Mouse (Mus musculus) CH12.LX (cell line): ENCODE measurements at regions not wholly inside any gene's neighbourhood (a gene's known extent, or its start where the extent isn't known, plus 50 kb on each side); places are given as distances from the start of the nearest gene placed in this dataset.

Experiments
- DNase-seq: peaks from one replicate; pipeline ENCODE4 v3.0.0-alpha.2; 2013; ENCODE audit errors: extremely low read depth
- H3K27ac ChIP-seq: 2 replicates; pipeline ENCODE4 v1.5.1; 2012; ENCODE audit warnings: low read depth, mild to moderate bottlenecking, control low read depth, moderate library complexity; ENCODE audit not compliant: insufficient read depth
- H3K27me3 ChIP-seq: replicated peaks from 2 replicates; pipeline ENCODE3; 2012; ENCODE audit warnings: inconsistent platforms
- H3K36me3 ChIP-seq, 2 experiments: replicated peaks in 1 of 2; 2 replicates each; pipeline versions ENCODE3 to v1.6.1; 2012; ENCODE audit warnings: inconsistent platforms in 1 of 2, low read length in 1 of 2, mild to moderate bottlenecking in 1 of 2, mixed read lengths in 1 of 2, moderate library complexity in 1 of 2; ENCODE audit not compliant: control insufficient read depth in 1 of 2, insufficient read depth in 1 of 2
- H3K4me1 ChIP-seq, 2 experiments: 2 replicates each; pipeline ENCODE4 v1.6.1; 2012; ENCODE audit warnings: inconsistent platforms in 1 of 2, moderate library complexity in 1 of 2; ENCODE audit not compliant: insufficient read depth in 2 of 2, control insufficient read depth in 1 of 2
- H3K4me2 ChIP-seq: 2 replicates; pipeline ENCODE4 v1.6.1; 2012; ENCODE audit warnings: low read depth, mild to moderate bottlenecking, control low read depth; ENCODE audit not compliant: poor library complexity, insufficient read depth, severe bottlenecking
- H3K4me3 ChIP-seq, 3 experiments: fragments of 150-350 bp in 1 of 3; sonication (generic) in 1 of 3; replicated peaks in 1 of 3; 2 replicates each; pipeline versions ENCODE3 to v1.5.1; 2011 to 2012; ENCODE audit warnings: low read depth in 2 of 3, low read length in 2 of 3, mild to moderate bottlenecking in 2 of 3, moderate library complexity in 2 of 3, control low read depth in 1 of 3, improper control_type of control experiment in 1 of 3, inconsistent platforms in 1 of 3, mixed read lengths in 1 of 3; ENCODE audit not compliant: poor library complexity in 1 of 3
- H3K79me2 ChIP-seq: replicated peaks from 2 replicates; pipeline ENCODE4 v1.6.1; 2012; ENCODE audit warnings: mild to moderate bottlenecking, moderate library complexity; ENCODE audit not compliant: control insufficient read depth, poor library complexity, insufficient read depth, severe bottlenecking; ENCODE audit errors: extremely low read depth
- H3K9ac ChIP-seq: 2 replicates; pipeline ENCODE4 v1.6.1; 2012; ENCODE audit warnings: low read depth, mild to moderate bottlenecking, control low read depth, moderate library complexity; ENCODE audit not compliant: insufficient read depth
- H3K9me3 ChIP-seq: replicated peaks from 2 replicates; pipeline ENCODE3; 2012; ENCODE audit warnings: low read length, inconsistent platforms, mixed read lengths
- BHLHE40 ChIP-seq: IDR thresholded peaks from 2 replicates; pipeline ENCODE4 v1.6.1; 2011; ENCODE audit warnings: mild to moderate bottlenecking, low read depth, low read length, improper control_type of control experiment
- CHD1 ChIP-seq: IDR thresholded peaks from 2 replicates; pipeline ENCODE4 v1.6.1; 2012; ENCODE audit warnings: low read depth, low read length, improper control_type of control experiment, inconsistent platforms
- ELF1 ChIP-seq: IDR thresholded peaks from 2 replicates; pipeline ENCODE4 v1.6.1; 2014; ENCODE audit warnings: low read depth, mild to moderate bottlenecking, inconsistent platforms, low read length, improper control_type of control experiment
- EP300 ChIP-seq: IDR thresholded peaks from 2 replicates; pipeline ENCODE4 v1.6.1; 2011; ENCODE audit warnings: low read length, improper control_type of control experiment
- GABPA ChIP-seq: IDR thresholded peaks from 2 replicates; pipeline ENCODE4 v1.6.1; 2012; ENCODE audit warnings: low read depth, low read length, improper control_type of control experiment, inconsistent platforms; ENCODE audit not compliant: insufficient replicate concordance
- HCFC1 ChIP-seq: IDR thresholded peaks from 2 replicates; pipeline ENCODE4 v1.6.1; 2012; ENCODE audit warnings: low read depth, mild to moderate bottlenecking, inconsistent platforms, low read length, improper control_type of control experiment
- IRF4 ChIP-seq: IDR thresholded peaks from 2 replicates; pipeline ENCODE4 v1.6.1; 2014; ENCODE audit warnings: low read depth, mild to moderate bottlenecking, inconsistent platforms, low read length, improper control_type of control experiment
- MAX ChIP-seq: IDR thresholded peaks from 2 replicates; pipeline ENCODE4 v1.6.1; 2011; ENCODE audit warnings: low read length, improper control_type of control experiment
- MXI1 ChIP-seq: IDR thresholded peaks from 2 replicates; pipeline ENCODE4 v1.6.1; 2011; ENCODE audit warnings: mild to moderate bottlenecking, low read depth, low read length, improper control_type of control experiment
- POLR2A ChIP-seq: IDR thresholded peaks from 2 replicates; pipeline ENCODE4 v1.6.1; 2011; ENCODE audit warnings: low read depth, mild to moderate bottlenecking, improper control_type of control experiment, low read length
- RCOR1 ChIP-seq: conservative IDR thresholded peaks from 2 replicates; pipeline ENCODE4 v1.6.1; 2012; ENCODE audit warnings: low read depth, mild to moderate bottlenecking, inconsistent platforms, low read length, improper control_type of control experiment
- SIN3A ChIP-seq: IDR thresholded peaks from 2 replicates; pipeline ENCODE4 v1.6.1; 2012; ENCODE audit warnings: low read length, improper control_type of control experiment, inconsistent platforms
- TCF12 ChIP-seq: IDR thresholded peaks from 2 replicates; pipeline ENCODE4 v1.6.1; 2014; ENCODE audit warnings: low read depth, mild to moderate bottlenecking, inconsistent platforms, low read length, improper control_type of control experiment
- UBTF ChIP-seq: IDR thresholded peaks from 2 replicates; pipeline ENCODE4 v1.6.1; 2012; ENCODE audit warnings: low read depth, mild to moderate bottlenecking, inconsistent platforms, low read length, improper control_type of control experiment, moderate library complexity
- USF1 ChIP-seq: IDR thresholded peaks from 2 replicates; pipeline ENCODE4 v1.6.1; 2014; ENCODE audit warnings: low read depth, mild to moderate bottlenecking, inconsistent platforms, low read length, improper control_type of control experiment
- USF2 ChIP-seq: conservative IDR thresholded peaks from 2 replicates; pipeline ENCODE4 v1.6.1; 2011; ENCODE audit warnings: low read depth, low read length, improper control_type of control experiment
- ZC3H11A ChIP-seq: IDR thresholded peaks from 2 replicates; pipeline ENCODE4 v1.6.1; 2012; ENCODE audit warnings: low read depth, mild to moderate bottlenecking, inconsistent platforms, low read length, improper control_type of control experiment
- ZMIZ1 ChIP-seq: IDR thresholded peaks from 2 replicates; pipeline ENCODE4 v1.6.1; 2012; ENCODE audit warnings: low read depth, mild to moderate bottlenecking, inconsistent platforms, low read length, improper control_type of control experiment
- dilution Hi-C: fragments of 300-500 bp; cut with MboI; formaldehyde crosslinking; loops from 2 replicates; pipeline ENCODE4 v1.14.3; 2020; ENCODE audit warnings: low sequenced_read_pairs; ENCODE audit not compliant: extremely low pct_unique_long_range_greater_than_20kb, extremely low pct_ligation_motif_present
- in situ Hi-C: fragments of 300-500 bp; cut with MboI; formaldehyde crosslinking; loops from 3 replicates; pipeline ENCODE4 v1.14.3; 2019; ENCODE audit warnings: low sequenced_read_pairs, low pct_ligation_motif_present, low pct_unique_long_range_greater_than_20kb, mixed read lengths

DNA sequence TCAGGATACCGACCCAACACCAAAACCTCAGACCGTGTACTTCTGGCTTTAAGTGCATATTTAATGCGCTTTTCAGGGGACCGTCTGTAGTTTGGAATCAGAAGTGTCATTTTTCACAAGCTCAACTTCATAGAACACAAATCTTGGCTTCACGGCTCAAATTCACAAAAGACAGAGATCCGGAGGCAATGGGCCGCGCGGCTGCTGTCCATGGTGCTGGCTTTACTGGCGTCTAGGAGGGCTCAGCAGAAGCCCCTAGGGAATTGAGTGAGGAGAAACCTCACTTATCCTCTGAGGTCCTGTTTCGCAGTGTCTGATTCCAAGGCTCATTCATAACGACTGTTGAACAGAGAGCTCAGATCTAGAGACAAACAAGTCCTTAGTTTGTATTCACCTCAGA is 196.5 kb upstream of the Ajap1 start:
- in situ Hi-C loops (no loop called here), dilution Hi-C loops (no loop called here)
- Histone ChIP-seq H3K4me1 (no peaks in the 10 kb centered on the region), H3K27ac (no peak overlapping the region), H3K9ac (no peak overlapping the region), H3K9me3 (peaks cover 91% of the 10 kb centered on the region), H3K36me3 (no peaks in the 10 kb centered on the region), H3K27me3 (no peaks in the 10 kb centered on the region), H3K79me2 (no peaks in the 10 kb centered on the region), H3K4me3 (no peak overlapping the region), H3K4me2 (no peak overlapping the region)
- TF ChIP-seq TCF12, result no peak
- no peak for TF ChIP-seq ZMIZ1
- TF ChIP-seq GABPA, result no peak
- TF ChIP-seq UBTF, result no peak
- TF ChIP-seq IRF4, result no peak
- DNase-seq, result no peak

DNA sequence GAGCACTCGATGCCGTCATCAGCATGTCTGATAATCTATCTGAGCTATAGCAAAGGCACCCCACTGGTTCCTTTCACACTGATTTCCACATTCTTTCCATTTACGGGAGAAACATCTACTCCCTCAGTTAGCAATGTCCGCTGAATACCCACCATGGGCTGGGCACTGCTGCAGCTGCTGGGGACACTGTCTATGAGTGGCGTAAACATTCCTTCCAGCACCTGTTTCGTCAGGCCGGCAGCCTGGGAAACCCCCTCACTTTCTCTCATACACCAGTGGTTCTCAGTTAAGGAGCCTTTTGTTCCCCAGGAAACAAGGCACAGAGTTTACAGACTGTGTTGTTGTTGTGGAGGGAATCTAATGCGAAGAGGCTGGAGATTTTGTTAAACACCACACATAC is 205.8 kb upstream of the Ajap1 start:
- dilution Hi-C loops, result no loop called here

DNA sequence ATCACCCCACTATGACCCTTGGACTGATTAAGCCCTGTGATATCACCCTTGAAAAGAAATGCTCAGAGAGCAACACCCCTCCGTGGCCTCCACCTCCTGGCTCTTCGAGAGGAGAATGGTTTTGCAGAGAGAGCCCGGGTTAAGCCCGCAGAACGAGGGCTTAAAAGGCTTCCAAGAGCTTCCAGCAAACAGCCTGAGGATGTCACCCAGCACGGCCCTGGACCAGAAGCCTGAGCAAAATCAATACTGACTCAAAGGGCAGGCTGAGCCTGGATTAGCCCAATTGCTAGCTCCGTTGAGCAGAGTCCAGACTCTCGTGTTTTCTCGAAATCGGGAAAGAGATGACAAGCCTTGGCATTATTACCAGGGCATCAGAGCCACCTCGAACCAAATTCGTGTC is 211.3 kb upstream of the Ajap1 start:
- Histone ChIP-seq H3K27me3 (no peaks in the 10 kb centered on the region), H3K79me2 (no peaks in the 10 kb centered on the region), H3K9me3 (peaks cover 92% of the 10 kb centered on the region), H3K36me3 (no peaks in the 10 kb centered on the region), H3K4me3 (no peak overlapping the region), H3K9ac (no peak overlapping the region), H3K4me2 (no peak overlapping the region), H3K4me1 (no peaks in the 10 kb centered on the region), H3K27ac (no peak overlapping the region)
- dilution Hi-C loops, result no loop called here
- no peak for DNase-seq
- TF ChIP-seq CHD1 (no peak), EP300 (no peak), BHLHE40 (no peak), IRF4 (no peak), GABPA (no peak), HCFC1 (no peak), RCOR1 (no peak), MAX (no peak), USF1 (no peak), ELF1 (no peak), MXI1 (no peak), SIN3A (no peak)
- TF ChIP-seq, all 38 proteins: peak for 0
- in situ Hi-C loops, result no loop called here

More for the DNA sequence above, 205.8 kb upstream of the Ajap1 start:
- H3K36me3 ChIP-seq, result no peaks in the 10 kb centered on the region
- peaks cover 90% of the 10 kb centered on the region for H3K9me3 ChIP-seq
- no peak overlapping the region for H3K27ac ChIP-seq
- H3K4me1 ChIP-seq, result no peaks in the 10 kb centered on the region
- in situ Hi-C loops, result no loop called here
- TF ChIP-seq ZC3H11A (no peak), USF2 (no peak), UBTF (no peak), TCF12 (no peak), POLR2A (no peak), ZMIZ1 (no peak)
- H3K4me3 ChIP-seq, result no peak overlapping the region
- no peak overlapping the region for H3K9ac ChIP-seq
- no peak overlapping the region for H3K4me2 ChIP-seq
- no peaks in the 10 kb centered on the region for H3K27me3 ChIP-seq
- no peaks in the 10 kb centered on the region for H3K79me2 ChIP-seq
- no peak for DNase-seq
